Mouse (Mus musculus) heart, postnatal 0 days (tissue): Measurements from ENCODE around the gene Specc1l.

Source experiments
- CTCF ChIP-seq: IDR thresholded peaks from 2 replicates; pipeline ENCODE4 v1.5.1; 2016; ENCODE audit warnings: antibody characterized with exemption, control low read depth, low read depth
- EP300 ChIP-seq: IDR thresholded peaks from 2 replicates; pipeline ENCODE4 v1.6.1; 2016; ENCODE audit warnings: antibody characterized with exemption, low read depth

DNA sequence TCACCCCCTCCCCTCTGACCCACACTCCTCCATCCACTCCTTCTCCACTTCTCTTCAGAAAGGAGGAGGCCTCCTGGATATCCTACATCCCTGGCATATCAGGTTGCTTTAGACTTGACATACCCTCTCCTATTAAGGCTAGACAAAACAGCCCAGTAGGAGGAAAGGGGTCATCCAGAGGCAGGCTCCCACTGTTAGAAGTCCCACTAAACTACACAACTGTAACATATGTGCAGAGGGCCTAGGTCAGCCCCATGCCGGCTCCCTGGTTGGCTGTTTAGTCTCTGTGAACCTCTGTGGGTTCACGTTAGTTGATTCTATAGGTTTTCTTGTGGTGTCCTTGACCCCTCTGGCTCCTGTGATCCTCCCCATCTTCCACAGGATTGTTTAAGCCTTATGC is 23.9 kb downstream of the Specc1l start:
- no peak for TF ChIP-seq CTCF
- TF ChIP-seq EP300, result no peak
